Mouse (Mus musculus): ENCODE measurements around the gene Slc39a3.

DNA sequence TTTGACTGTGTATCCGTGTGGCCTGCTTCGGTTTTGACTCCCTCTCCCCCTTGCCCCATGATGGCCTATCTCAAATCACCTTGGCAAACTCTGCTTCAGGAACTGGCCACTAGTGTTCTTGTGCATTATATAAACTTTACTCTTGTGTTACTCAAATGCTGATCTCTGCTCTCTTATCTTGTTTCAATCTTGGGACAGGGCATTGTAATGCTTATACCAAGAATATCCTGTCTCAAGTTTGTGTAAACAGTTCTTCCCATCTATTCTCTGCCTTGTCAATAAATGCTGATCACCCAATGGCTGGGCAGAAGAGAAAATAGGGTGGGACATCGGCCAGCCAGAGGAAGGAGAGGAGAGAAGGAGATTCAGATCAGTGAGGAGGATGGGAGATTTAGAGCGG, 25.5 kb upstream of the Slc39a3 start:
- TF ChIP-seq POLR2A (IDR thresholded peaks at IDR 0.05; ENCODE audit: insufficient read depth, low read depth, low read length) (no peak), CTCF (IDR thresholded peaks at IDR 0.05; ENCODE audit: insufficient read depth, low read depth, low read length) (no peak)

All from olfactory bulb, adult 2 months (tissue).